Mouse (Mus musculus) small intestine, adult 2 months (tissue): ENCODE data around the gene Cth.

Source experiments
- CTCF ChIP-seq: fragments of 200-500 bp; IDR thresholded peaks from 2 replicates; pipeline ENCODE4 v1.5.1; 2012; ENCODE audit warnings: low read depth, mild to moderate bottlenecking, control low read depth, inconsistent platforms, low read length, moderate library complexity, mixed read lengths; ENCODE audit not compliant: insufficient replicate concordance, insufficient read length; ENCODE audit errors: extremely low read depth
- POLR2A ChIP-seq: fragments of 200-500 bp; IDR thresholded peaks from 2 replicates; pipeline ENCODE4 v1.6.1; 2012; ENCODE audit warnings: low read depth, mild to moderate bottlenecking, control low read depth, inconsistent platforms, low read length, moderate library complexity

- TF ChIP-seq CTCF (no peak), POLR2A (no peak)
These were observed 48.4 kb upstream of the Cth start for GRCm38 (mm10) chr3:157973236-157973635.
